Mouse (Mus musculus): ENCODE data around the gene B830017H08Rik. TPM values are rescaled to one million over a fixed set of nuclear protein-coding genes. Genes with fewer than 3 reads are reported as not detected.

Gene B830017H08Rik
- total RNA-seq, 2 experiments from 2014 or later = not detected

GRCm38 (mm10) chr16:17851860-17852259 lies 18.9 kb downstream of the B830017H08Rik start:
- no peak for DNase-seq

- DNase-seq = no peak
These were observed 20.3 kb downstream of the B830017H08Rik start for GRCm38 (mm10) chr16:17853263-17853662.

GRCm38 (mm10) chr16:17857157-17857556 lies 24.2 kb downstream of the B830017H08Rik start:
- DNase-seq = no peak

DNA sequence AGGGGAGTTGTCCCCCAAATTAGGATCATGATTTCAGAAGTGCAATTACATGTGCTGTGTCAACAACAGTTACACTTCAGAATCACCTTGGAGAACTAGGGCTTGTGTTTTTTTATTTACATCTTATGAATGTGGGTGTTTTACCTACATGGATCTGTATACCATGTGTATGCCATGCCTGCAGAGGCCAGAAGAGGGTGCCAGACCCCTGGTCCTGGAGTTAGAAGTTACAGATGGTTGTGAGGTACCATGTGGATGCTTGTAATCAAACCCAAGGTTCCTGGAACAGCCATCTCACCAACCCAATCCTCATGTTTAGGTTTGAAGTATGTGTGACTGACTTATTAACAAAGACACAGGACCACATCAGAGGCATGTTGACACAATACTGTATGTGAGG lies 25.7 kb downstream of the B830017H08Rik start:
- DNase-seq = peak; percentile 36

- no peak for DNase-seq
These were observed 32.4 kb downstream of the B830017H08Rik start for GRCm38 (mm10) chr16:17865293-17865692.

DNA sequence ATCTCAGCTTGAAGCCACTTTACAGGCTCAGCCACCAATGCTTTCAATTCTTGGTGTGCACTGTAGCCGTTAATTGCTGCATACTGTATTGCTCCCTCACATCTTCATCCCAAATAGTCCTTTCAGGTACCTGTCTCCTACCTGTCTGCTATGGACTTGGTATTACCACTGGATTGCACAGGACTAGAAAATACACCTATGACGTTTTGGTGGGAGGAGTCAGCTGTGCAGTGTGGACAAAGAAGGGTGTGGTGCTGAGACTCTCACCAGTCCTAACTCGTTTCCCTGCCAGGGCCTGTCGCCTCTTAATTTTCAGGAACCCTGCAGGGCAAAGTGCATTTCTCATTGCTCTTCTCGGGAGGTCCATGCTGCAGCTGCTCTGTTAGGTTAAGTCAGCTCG lies 32.8 kb downstream of the B830017H08Rik start:
- DNase-seq = no peak

GRCm38 (mm10) chr16:17871248-17871647 lies 38.3 kb downstream of the B830017H08Rik start:
- DNase-seq = no peak

DNA sequence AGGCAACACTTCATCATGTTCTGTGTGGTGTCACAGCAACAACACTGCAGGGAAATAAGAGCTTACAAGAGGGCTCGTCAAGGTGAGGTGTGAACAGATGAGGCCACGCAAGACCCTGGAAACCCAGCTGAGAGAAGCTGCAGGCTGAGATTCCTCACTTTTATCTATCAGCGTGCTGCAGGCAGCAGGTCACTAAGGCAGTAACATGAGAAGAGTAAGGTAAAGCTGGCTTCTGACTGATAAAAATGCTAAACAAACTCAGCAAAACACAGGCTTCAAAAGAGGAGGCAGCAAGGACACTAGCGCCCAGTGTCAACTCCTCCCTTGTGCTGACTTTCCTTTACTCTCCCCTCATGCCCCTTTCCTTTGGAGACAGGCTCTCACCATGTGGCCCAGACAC lies 40.1 kb downstream of the B830017H08Rik start:
- DNase-seq = no peak

DNA sequence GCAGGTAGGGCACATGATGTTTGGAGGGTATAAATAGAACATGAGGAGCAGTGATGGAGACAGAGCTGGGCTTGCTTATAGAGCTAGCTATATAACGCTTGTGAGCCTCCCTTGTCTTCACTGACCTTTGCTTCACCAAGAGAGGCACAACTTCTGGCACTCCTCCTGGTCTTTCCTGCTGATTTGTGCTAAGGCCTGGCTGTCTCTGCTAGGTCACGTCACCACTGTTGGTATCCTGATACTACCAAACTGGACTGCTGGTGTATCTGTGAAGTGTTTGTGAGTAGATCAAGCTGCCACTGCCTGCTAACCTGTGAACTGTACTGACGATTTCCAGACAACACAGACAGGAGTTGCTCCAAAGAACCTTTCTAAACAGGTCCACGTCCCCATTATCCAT lies 42.3 kb downstream of the B830017H08Rik start:
- DNase-seq = no peak

DNA sequence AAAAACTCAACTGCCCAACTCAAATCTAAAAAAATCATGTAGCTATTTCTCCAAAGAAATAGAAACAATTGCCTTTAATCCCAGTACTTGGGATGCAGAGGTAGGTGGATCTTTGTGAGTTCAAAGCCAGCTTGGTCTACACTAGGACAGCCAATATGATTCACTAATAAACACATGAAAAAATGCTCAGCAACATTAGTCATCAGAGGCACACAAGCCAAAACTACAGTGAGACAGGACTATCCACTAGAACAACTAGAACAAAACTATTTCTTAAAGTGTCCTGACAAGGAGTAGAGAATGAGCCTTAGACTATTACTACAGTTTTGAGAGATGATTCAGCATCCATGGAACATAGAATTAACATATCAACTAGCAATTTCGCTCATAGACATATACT lies 43.2 kb downstream of the B830017H08Rik start:
- DNase-seq = no peak

DNA sequence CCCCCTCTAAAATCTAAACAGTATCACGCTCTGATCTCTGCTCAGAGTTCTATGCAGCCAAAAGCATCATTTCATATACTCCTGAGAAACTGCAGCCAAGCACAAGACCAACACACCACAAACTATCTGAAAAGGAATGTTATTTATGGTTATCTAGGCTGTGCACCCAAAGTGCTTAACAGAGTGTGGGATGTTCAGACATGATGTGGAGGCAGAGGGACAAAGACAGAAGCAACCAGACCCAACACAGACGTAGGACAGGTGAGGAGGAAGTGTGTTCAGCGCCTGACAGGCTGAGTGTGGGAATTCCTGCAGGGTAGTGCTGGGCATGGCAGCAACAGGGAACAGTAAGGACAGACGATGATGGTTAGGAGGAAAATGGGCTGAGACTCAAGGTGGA lies 46.6 kb downstream of the B830017H08Rik start:
- no peak for DNase-seq

GRCm38 (mm10) chr16:17882196-17882595 lies 49.3 kb downstream of the B830017H08Rik start:
- no peak for DNase-seq

- no peak for DNase-seq
These were observed 51.2 kb downstream of the B830017H08Rik start for GRCm38 (mm10) chr16:17884116-17884515.

Other genes with a start within 250 kb of the B830017H08Rik start
- 1 to 10 TPM; 3.8 to 4.1 TPM for gene Slc7a4, start 249.9 kb upstream of the B830017H08Rik start, total RNA-seq (2021)
- gene Smpd4, start 213.8 kb upstream of the B830017H08Rik start, total RNA-seq (2021) = 10 to 100 TPM; 30.9 to 35.4 TPM
- gene Ccdc74a, start 186.7 kb upstream of the B830017H08Rik start, total RNA-seq (2021) = 1 to 10 TPM; 2.0 to 2.1 TPM
- gene Med15, start 100.2 kb upstream of the B830017H08Rik start, total RNA-seq (2021) = 10 to 100 TPM; 40.4 to 44.4 TPM
- 10 to 100 TPM; 24.6 to 25.1 TPM for gene Klhl22, start 73.5 kb upstream of the B830017H08Rik start, total RNA-seq (2021)
- gene Scarf2, start 35.8 kb upstream of the B830017H08Rik start, total RNA-seq (2021) = 10 to 100 TPM; 16.6 to 17.7 TPM
- 1 to 10 TPM; 1.4 to 1.6 TPM for gene Car15, start 5.2 kb downstream of the B830017H08Rik start, total RNA-seq (2021)
- not detected for gene Gm20518, start 58.5 kb downstream of the B830017H08Rik start, total RNA-seq (2021)
- gene Tssk1, start 61.1 kb downstream of the B830017H08Rik start, total RNA-seq (2021) = under 1 TPM; 0.07 to 0.09 TPM
- 10 to 100 TPM; 53.5 to 54.8 TPM for gene Dgcr2, start 65.4 kb downstream of the B830017H08Rik start, total RNA-seq (2021)
- gene Tssk2, start 65.5 kb downstream of the B830017H08Rik start, total RNA-seq (2021) = not detected
- 10 to 100 TPM; 18.3 to 18.8 TPM for gene Ess2, start 78.2 kb downstream of the B830017H08Rik start, total RNA-seq (2021)
- not detected for gene Gsc2, start 81.9 kb downstream of the B830017H08Rik start, total RNA-seq (2021)
- 10 to 100 TPM; 14.3 to 16.3 TPM for gene Slc25a1, start 95.1 kb downstream of the B830017H08Rik start, total RNA-seq (2021)
- not detected for gene Vpreb2, start 147.3 kb downstream of the B830017H08Rik start, total RNA-seq (2021)
- 10 to 100 TPM; 42.4 to 48.6 TPM for gene Dgcr6, start 219.7 kb downstream of the B830017H08Rik start, total RNA-seq (2021)

Measured in heart, postnatal 4 days (tissue).